Comparison of ENCODE assay signal across 8 mouse cellular contexts in genomic region chr10:80248971-80249640, GRCm38 (mm10). TPM values are rescaled to one million over a fixed set of nuclear protein-coding genes. Genes with fewer than 3 reads are reported as not detected.
A peak's percentile ranks its signal among the peaks of the same experiment; 100 is the strongest.
DNase-seq lines count a peak whose midpoint lies in the region; ATAC-seq and TF ChIP-seq lines count a peak whose summit lies in the region.

Gene Ndufs7 (plus strand): TSS chr10:80249121.

- peak within 1 kb of the TSS; percentile 88 for H3K27ac ChIP-seq in forebrain, embryonic 12.5 days
- H3K27ac ChIP-seq in heart, postnatal 0 days (ENCODE audit: low read depth), result peak within 1 kb of the TSS; percentile 92
- peak within 1 kb of the TSS; percentile 94 for H3K27ac ChIP-seq in liver, embryonic 16.5 days (ENCODE audit: low read length)
- peak within 1 kb of the TSS; percentile 92 for H3K27ac ChIP-seq in neural tube, embryonic 13.5 days (replicated peaks)
- peak within 1 kb of the TSS; percentile 82 for H3K27ac ChIP-seq in testis, adult 2 months (ENCODE audit: control insufficient read depth, insufficient read depth, low read depth, low read length)

- H3K4me1 ChIP-seq in E14TG2a.4 (replicated peaks; ENCODE audit: low read depth, low read length), result peaks cover 59% of the 10 kb centered on the region
- peaks cover 25% of the 10 kb centered on the region for H3K4me1 ChIP-seq in forebrain, embryonic 12.5 days
- H3K4me1 ChIP-seq in heart, postnatal 0 days (ENCODE audit: control insufficient read depth, insufficient read depth), result peaks cover 7% of the 10 kb centered on the region; the same call in 1 of the 2 replicates
- peaks cover 33% of the 10 kb centered on the region for H3K4me1 ChIP-seq in liver, embryonic 16.5 days (ENCODE audit: control insufficient read depth, low read depth, low read length)
- H3K4me1 ChIP-seq in neural tube, embryonic 13.5 days (replicated peaks), result peaks cover 30% of the 10 kb centered on the region
- H3K4me1 ChIP-seq in testis, adult 2 months (ENCODE audit: control insufficient read depth, insufficient read depth, low read length), result 0 out of 2 replicates have a peak, but pooled peaks cover 2% of the 10 kb centered on the region

- peaks cover 45% of the 10 kb centered on the region for H3K36me3 ChIP-seq in E14TG2a.4 (ENCODE audit: insufficient read depth, low read length)
- H3K36me3 ChIP-seq in forebrain, embryonic 12.5 days (replicated peaks), result peaks cover 23% of the 10 kb centered on the region
- H3K36me3 ChIP-seq in heart, postnatal 0 days (replicated peaks; ENCODE audit: control insufficient read depth, insufficient read depth, low read length), result peaks cover 20% of the 10 kb centered on the region
- H3K36me3 ChIP-seq in liver, embryonic 16.5 days (ENCODE audit: control insufficient read depth, insufficient read depth), result peaks cover 4% of the 10 kb centered on the region; the same call in 1 of the 2 replicates
- peaks cover 18% of the 10 kb centered on the region for H3K36me3 ChIP-seq in neural tube, embryonic 13.5 days
- no peaks in the 10 kb centered on the region for H3K36me3 ChIP-seq in testis, adult 2 months (ENCODE audit: control insufficient read depth, insufficient read depth, low read length)

- H3K9ac ChIP-seq in forebrain, embryonic 12.5 days, result peak within 1 kb of the TSS; percentile 77
- H3K9ac ChIP-seq in heart, postnatal 0 days (replicated peaks; ENCODE audit: low read depth, low read length), result peak within 1 kb of the TSS; percentile 90
- peak within 1 kb of the TSS; percentile 91 for H3K9ac ChIP-seq in liver, embryonic 16.5 days (ENCODE audit: low read depth, low read length)
- peak within 1 kb of the TSS; percentile 88 for H3K9ac ChIP-seq in neural tube, embryonic 13.5 days

- TF ChIP-seq EP300 in heart, postnatal 0 days (IDR thresholded peaks at IDR 0.05; ENCODE audit: low read depth), result peak; percentile 92; the same call in 1 of the 2 replicates

- peak; percentile 67 for TF ChIP-seq POLR2A in testis, adult 2 months (IDR thresholded peaks at IDR 0.05; ENCODE audit: control insufficient read depth, low read depth, low read length)

- no peaks in the 10 kb centered on the region for H3K9me3 ChIP-seq in E14TG2a.4 (ENCODE audit: low read length)
- H3K9me3 ChIP-seq in forebrain, embryonic 12.5 days, result no peaks in the 10 kb centered on the region
- no peaks in the 10 kb centered on the region for H3K9me3 ChIP-seq in heart, postnatal 0 days (replicated peaks; ENCODE audit: control insufficient read depth, low read length)
- H3K9me3 ChIP-seq in liver, embryonic 16.5 days (replicated peaks; ENCODE audit: control insufficient read depth, low read length), result no peaks in the 10 kb centered on the region
- H3K9me3 ChIP-seq in neural tube, embryonic 13.5 days, result no peaks in the 10 kb centered on the region

- DNase-seq in c-Kit-positive CD71-positive TER-119-positive erythroid progenitor cells, embryonic 14.5 days (ENCODE audit: low spot score), result peak; percentile 95
- DNase-seq in heart, postnatal 0 days (ENCODE audit: low spot score), result peak; percentile 92
- DNase-seq in kidney, postnatal 4 days, result peak; percentile 92 to 95

- H3K27me3 ChIP-seq in E14TG2a.4 (ENCODE audit: insufficient read depth, low read length), result no peaks in the 10 kb centered on the region
- H3K27me3 ChIP-seq in forebrain, embryonic 12.5 days, result no peaks in the 10 kb centered on the region
- no peaks in the 10 kb centered on the region for H3K27me3 ChIP-seq in heart, postnatal 0 days (ENCODE audit: control insufficient read depth, insufficient read depth, low read length)
- no peaks in the 10 kb centered on the region for H3K27me3 ChIP-seq in liver, embryonic 16.5 days (ENCODE audit: control insufficient read depth, insufficient read depth, low read depth, low read length)
- no peaks in the 10 kb centered on the region for H3K27me3 ChIP-seq in neural tube, embryonic 13.5 days
- no peaks in the 10 kb centered on the region for H3K27me3 ChIP-seq in testis, adult 2 months (ENCODE audit: control insufficient read depth, insufficient read depth, low read length)

- TF ChIP-seq CTCF in E14TG2a.4 (conservative IDR thresholded peaks at IDR 0.05; ENCODE audit: low read length), result no peak
- TF ChIP-seq CTCF in heart, postnatal 0 days (IDR thresholded peaks at IDR 0.05; ENCODE audit: low read depth), result no peak; the same call in 1 of the 2 replicates
- TF ChIP-seq CTCF in testis, adult 2 months (IDR thresholded peaks at IDR 0.05; ENCODE audit: control insufficient read depth, insufficient read depth, insufficient replicate concordance, low read depth, low read length), result no peak

- peak within 1 kb of the TSS; percentile 99 for H3K4me3 ChIP-seq in E14TG2a.4 (replicated peaks; ENCODE audit: low read length)
- peak within 1 kb of the TSS; percentile 51 for H3K4me3 ChIP-seq in forebrain, embryonic 12.5 days (replicated peaks)
- peak within 1 kb of the TSS; percentile 72 for H3K4me3 ChIP-seq in heart, postnatal 0 days (ENCODE audit: low read depth, low read length)
- H3K4me3 ChIP-seq in liver, embryonic 16.5 days (ENCODE audit: low read depth, low read length), result peak within 1 kb of the TSS; percentile 88
- peak within 1 kb of the TSS; percentile 78 for H3K4me3 ChIP-seq in neural tube, embryonic 13.5 days
- peak within 1 kb of the TSS; percentile 94 for H3K4me3 ChIP-seq in testis, adult 2 months (ENCODE audit: control insufficient read depth, low read depth, low read length)

- peak within 1 kb of the TSS; percentile 65 for H3K4me2 ChIP-seq in forebrain, embryonic 12.5 days
- H3K4me2 ChIP-seq in heart, postnatal 0 days (ENCODE audit: low read depth, low read length), result peak within 1 kb of the TSS; percentile 79
- H3K4me2 ChIP-seq in liver, embryonic 16.5 days (ENCODE audit: low read depth, low read length), result peak within 1 kb of the TSS; percentile 87
- H3K4me2 ChIP-seq in neural tube, embryonic 13.5 days, result peak within 1 kb of the TSS; percentile 97

- peak; percentile 84 for ATAC-seq in forebrain, embryonic 12.5 days (ENCODE audit: low FRiP score)
- peak; percentile 90 for ATAC-seq in heart, postnatal 0 days (ENCODE audit: insufficient read depth, low read depth)
- peak; percentile 86 for ATAC-seq in liver, embryonic 16.5 days (ENCODE audit: low read depth)
- ATAC-seq in neural tube, embryonic 13.5 days (ENCODE audit: low read depth), result peak; percentile 86

- WGBS in forebrain, embryonic 12.5 days, result under 1% methylated on average over 53 of the region's 53 CpGs
- WGBS in heart, postnatal 0 days, result under 1% methylated on average over 53 of the region's 53 CpGs
- under 1% methylated on average over 53 of the region's 53 CpGs for WGBS in liver, embryonic 16.5 days (ENCODE audit: insufficient replicate concordance)
- under 1% methylated on average over 53 of the region's 53 CpGs for WGBS in neural tube, embryonic 13.5 days

RNA-seq across cellular contexts. Expression of gene Ndufs7, which starts in this region (rescaled TPM):
- 201 and 216 TPM in 2 replicates for polyA plus RNA-seq in forebrain, embryonic 12.5 days (2016; fragmentation: Nextera tagmentation; extraction: Ambion mirVana)
- total RNA-seq in heart, postnatal 0 days (2014; rRNA removed; ENCODE audit: low replicate concordance), result 838 and 847 TPM in 2 replicates
- polyA plus RNA-seq in heart, postnatal 0 days (2015; fragmentation: Nextera tagmentation; extraction: Ambion mirVana), result 1,203 and 1,284 TPM in 2 replicates
- polyA plus RNA-seq in liver, embryonic 16.5 days (2015; fragmentation: Nextera tagmentation; extraction: Ambion mirVana), result 220 and 223 TPM in 2 replicates
- polyA plus RNA-seq in neural tube, embryonic 13.5 days (2015; fragmentation: Nextera tagmentation; extraction: Ambion mirVana), result 250 and 275 TPM in 2 replicates
- polyA plus RNA-seq in testis, adult 2 months (2012; rRNA removed), result 105 and 132 TPM in 2 replicates

Comparison
In these comparisons a context has a peak if more than half of its experiments do, and no peak if none do; other contexts are left out.
1. Peak in every context shown above with its lines: DNase-seq, ATAC-seq, H3K4me3 ChIP-seq and H3K27ac ChIP-seq.